Mouse (Mus musculus) cerebellum, adult 2 months (tissue): ENCODE measurements at regions not wholly inside any gene's neighbourhood (a gene's known extent, or its start where the extent isn't known, plus 50 kb on each side); places are given as distances from the start of the nearest gene placed in this dataset.

ENCODE experiments used
- DNase-seq, 2 experiments: peaks; one replicate each; pipeline ENCODE4 v3.0.0; 2021
- H3K27ac ChIP-seq: fragments of 200-500 bp; 2 replicates; pipeline ENCODE4 v1.5.1; 2012; ENCODE audit warnings: low read length, control low read depth, inconsistent platforms; ENCODE audit not compliant: insufficient read depth
- H3K27me3 ChIP-seq: fragments of 200-500 bp; 2 replicates; pipeline ENCODE4 v1.6.1; 2012; ENCODE audit warnings: inconsistent platforms, mild to moderate bottlenecking, low read length, moderate library complexity; ENCODE audit not compliant: control insufficient read depth, insufficient read depth
- H3K4me1 ChIP-seq: fragments of 200-500 bp; 2 replicates; pipeline ENCODE4 v1.6.1; 2011; ENCODE audit warnings: low read length; ENCODE audit not compliant: control insufficient read depth, insufficient read depth
- H3K4me3 ChIP-seq: fragments of 200-500 bp; replicated peaks from 2 replicates; pipeline ENCODE3; 2011; ENCODE audit warnings: mild to moderate bottlenecking, low read depth, low read length, control low read depth; ENCODE audit not compliant: insufficient read depth
- CTCF ChIP-seq: fragments of 200-500 bp; IDR thresholded peaks from 2 replicates; pipeline ENCODE4 v1.5.1; 2011; ENCODE audit warnings: low read depth, mild to moderate bottlenecking, control low read depth, low read length, moderate library complexity, borderline replicate concordance; ENCODE audit not compliant: insufficient read depth
- POLR2A ChIP-seq: fragments of 200-500 bp; IDR thresholded peaks from 2 replicates; pipeline ENCODE4 v1.6.1; 2011; ENCODE audit warnings: low read length, control low read depth, borderline replicate concordance; ENCODE audit not compliant: insufficient read depth
- WGBS: fragments of 180-500 bp; shearing (Covaris S2); methylation state at CpG from one replicate; pipeline ENCODE4 v1.1.7; 2018; 5-methylcytosine and 5-hydroxymethylcytosine counted together

DNA sequence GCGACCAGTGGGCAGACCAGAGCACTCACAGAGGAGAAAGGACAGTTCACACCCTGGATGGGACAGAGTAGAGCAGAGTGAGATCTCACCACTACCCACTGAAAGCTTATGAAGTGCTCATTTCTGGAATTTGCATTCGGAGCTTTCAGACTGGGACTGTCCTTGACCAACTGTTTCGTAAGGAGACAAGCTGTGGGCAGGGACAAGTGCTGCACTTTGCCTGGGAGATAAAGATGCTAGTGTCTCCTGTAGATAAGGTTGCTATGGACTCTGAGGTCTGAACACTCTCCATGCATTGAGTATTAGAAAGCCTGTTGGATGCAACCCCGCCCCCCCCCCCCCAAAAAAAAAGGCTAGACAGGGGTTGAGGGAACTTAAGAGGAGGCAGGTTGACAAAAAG lies 76.6 kb upstream of the Zfp366 start:
- Histone ChIP-seq H3K4me3 (no peak overlapping the region), H3K4me1 (no peaks in the 10 kb centered on the region), H3K27me3 (no peaks in the 10 kb centered on the region), H3K27ac (no peak overlapping the region)
- 85% methylated on average over 4 of the region's 4 CpGs for WGBS
- DNase-seq = no peak
- no peak for TF ChIP-seq POLR2A
- no peak for TF ChIP-seq CTCF

DNA sequence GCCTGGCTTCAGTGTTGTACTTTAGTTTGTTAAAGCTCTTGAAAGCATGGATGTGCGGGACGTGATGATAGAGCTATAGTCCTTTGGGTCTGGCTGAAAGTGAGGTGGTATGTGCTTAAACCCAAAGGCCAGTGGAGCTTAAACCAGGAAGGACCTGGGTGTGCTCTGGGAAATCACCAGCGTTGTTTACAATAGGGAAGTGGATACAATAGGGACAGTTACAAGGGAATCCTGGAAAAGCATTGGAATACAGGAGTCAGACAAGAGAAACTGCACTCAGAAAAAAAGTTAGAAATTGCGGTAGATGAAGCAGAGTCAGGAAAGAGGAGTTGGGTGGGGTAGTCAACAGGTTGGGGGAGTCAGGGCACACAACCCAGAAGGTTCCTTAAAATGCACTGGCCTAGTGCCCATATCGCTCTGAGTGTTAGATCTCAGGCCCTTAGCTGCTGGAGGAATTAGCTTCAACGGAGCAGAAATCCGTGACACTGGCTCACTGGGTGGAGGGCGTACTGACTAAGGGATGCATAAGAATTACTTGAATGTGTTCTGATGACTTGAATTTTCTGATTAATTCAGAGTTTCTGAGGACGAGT lies 82.4 kb upstream of the Zfp366 start:
- Histone ChIP-seq H3K4me1 (no peaks in the 10 kb centered on the region), H3K4me3 (no peak overlapping the region), H3K27me3 (no peaks in the 10 kb centered on the region), H3K27ac (no peak overlapping the region)
- DNase-seq = no peak
- 70% methylated on average over 9 of the region's 9 CpGs for WGBS
- TF ChIP-seq POLR2A = no peak

DNA sequence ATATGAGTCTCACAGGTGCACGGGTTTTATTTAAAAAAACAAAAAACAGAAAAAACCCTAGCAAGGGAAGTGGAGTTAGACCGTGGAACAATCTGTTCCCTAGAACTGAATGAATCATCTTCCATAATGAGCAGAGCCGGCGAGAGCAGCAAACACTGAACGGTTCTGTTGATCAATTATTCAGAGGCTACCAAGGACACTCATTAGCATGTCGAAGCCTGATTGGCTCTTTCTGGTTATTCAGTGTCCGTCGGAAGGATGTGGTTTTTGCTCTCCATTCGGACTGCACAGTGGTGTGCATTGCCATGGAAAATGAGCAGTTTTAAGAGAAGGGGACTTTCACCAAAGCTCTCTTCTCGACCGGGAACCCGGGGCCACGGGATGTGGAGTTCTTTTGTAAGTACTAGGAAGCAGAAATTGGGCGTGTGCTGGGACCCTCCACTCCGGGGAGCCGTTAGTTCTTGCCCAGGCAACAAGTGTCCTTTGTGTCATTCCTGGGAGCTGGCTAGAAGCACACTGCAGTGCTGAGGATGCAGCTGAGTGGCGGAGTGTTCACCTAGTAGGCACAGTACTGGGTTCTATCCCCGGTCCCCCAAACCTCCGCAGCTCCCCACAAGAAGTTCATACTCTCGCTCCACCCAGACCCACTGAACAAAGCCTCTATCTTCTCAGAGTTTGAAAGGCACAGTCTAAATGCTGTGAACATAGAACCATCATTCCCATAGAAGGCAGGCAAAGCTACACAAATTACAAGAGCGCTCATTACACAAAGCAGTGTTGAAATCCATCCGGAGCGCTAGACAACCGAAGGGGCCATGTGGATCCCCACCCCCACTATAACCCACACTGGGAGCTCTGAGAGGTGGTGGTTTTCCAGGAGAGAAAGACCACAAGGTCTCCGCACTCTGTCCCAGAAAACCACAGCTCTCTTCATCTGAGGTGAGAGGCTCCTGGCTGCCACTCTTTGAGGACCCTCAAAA lies 83.9 kb upstream of the Zfp366 start:
- H3K4me1 ChIP-seq = no peaks in the 10 kb centered on the region
- TF ChIP-seq POLR2A = no peak
- TF ChIP-seq CTCF = no peak
- H3K27ac ChIP-seq = peak overlapping the region; percentile 46; the same call in 1 of the 2 replicates
- 31% methylated on average over 25 of the region's 25 CpGs for WGBS
- H3K27me3 ChIP-seq = no peaks in the 10 kb centered on the region
- DNase-seq = peak; percentile 20 to 37
- peak overlapping the region; percentile 23 for H3K4me3 ChIP-seq

DNA sequence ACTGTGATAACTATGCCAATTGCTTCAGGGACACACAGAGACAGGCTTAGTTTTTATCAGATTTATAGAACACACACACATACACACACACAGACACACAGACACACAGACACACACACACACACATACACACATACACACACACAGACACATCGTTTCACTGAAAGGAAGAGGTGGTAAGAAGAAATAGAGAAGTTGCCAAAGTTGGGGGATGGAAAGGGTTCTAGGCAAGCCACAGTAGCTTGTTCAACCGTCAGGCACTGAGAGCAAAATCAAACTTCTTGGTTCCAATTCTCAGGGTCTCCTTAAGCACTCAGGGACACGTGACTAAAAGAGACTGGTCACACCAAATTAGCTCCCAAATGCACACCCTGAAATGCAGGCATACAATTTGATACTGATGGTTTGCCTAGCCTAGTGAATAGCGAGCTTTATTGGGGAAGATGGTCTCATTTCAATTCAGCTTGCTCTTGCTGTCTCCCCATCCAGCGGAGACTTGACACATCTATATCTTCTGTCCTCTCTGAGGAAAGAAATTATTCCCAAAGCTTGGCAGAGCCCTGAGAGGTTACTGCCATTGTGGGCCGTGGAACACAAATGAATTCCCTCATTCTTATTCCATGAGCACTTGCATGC lies 84.7 kb upstream of the Zfp366 start:
- WGBS = 31% methylated on average over 6 of the region's 6 CpGs
- H3K4me3 ChIP-seq = no peak overlapping the region
- DNase-seq = no peak
- TF ChIP-seq POLR2A = no peak
- H3K4me1 ChIP-seq = no peaks in the 10 kb centered on the region
- H3K27me3 ChIP-seq = no peaks in the 10 kb centered on the region
- H3K27ac ChIP-seq = peak overlapping the region; percentile 27; the same call in 1 of the 2 replicates

DNA sequence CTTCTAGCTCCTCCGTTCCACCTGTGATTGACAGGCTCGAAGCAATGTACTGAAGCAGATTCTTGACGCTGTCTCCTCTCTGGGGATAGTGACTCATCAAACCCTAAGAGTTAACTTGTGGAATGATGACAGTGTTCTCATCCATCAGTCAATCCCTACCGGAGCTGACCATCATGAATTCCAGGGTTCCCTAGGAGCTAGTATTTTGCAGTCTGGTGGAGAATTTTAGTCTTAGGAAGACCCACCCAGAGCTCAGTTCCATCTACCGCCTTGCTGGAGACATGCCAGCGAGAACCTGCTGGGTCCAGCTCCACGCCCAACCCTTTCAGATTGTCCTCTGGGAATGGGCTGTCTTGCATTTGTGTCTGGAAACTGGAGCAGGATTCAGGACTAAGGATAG lies 85.4 kb upstream of the Zfp366 start:
- H3K4me1 ChIP-seq = no peaks in the 10 kb centered on the region
- H3K4me3 ChIP-seq = no peak overlapping the region
- H3K27me3 ChIP-seq = no peaks in the 10 kb centered on the region
- no peak overlapping the region for H3K27ac ChIP-seq
- TF ChIP-seq CTCF = no peak
- no peak for TF ChIP-seq POLR2A
- WGBS = 62% methylated on average over 7 of the region's 7 CpGs
- no peak for DNase-seq

DNA sequence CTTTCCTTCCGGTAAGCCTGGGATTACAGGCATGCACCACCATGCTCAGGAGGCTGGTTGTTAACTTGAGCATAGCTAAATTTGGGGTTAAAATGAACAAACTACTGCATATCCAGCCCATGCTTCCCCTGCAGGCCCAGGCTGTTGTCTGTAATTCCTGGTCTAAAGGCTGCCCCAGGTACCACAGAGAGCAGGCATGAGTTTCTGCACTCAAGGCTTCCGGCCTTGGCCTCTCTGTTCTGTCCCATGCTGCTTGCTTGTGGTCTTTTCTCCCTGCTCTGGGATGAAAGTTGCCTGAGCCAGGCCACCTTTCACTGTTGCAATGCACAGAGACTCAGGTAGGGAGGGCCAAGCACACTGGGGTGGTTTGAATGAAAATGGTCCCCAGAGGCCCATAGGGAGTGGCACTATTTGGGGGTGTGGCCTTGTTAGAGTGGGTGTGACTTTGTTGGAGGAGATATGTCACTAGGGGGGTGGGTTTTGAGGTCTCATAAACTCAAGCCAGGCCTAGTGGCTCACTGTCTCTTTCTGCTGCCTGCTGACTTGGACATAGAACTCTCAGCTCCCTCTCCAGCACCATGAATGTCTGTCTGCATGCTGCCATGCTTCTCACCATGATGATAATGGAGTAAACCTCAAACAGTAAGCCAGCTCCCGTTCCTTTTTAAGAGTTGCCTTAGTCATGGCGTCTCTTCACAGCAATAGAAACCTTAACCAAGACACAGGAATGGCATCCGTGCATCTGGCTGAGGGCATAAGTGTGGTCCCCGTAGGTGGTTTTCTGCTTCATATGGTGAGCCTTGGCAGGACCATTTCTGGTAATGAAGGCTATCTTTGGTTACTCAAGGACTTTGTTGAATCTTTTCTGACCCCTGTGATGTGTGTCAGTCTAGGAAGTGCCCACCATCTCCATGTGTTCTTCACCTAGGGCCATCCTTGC lies 86.7 kb upstream of the Zfp366 start:
- no peak for DNase-seq
- no peak overlapping the region for H3K27ac ChIP-seq
- TF ChIP-seq POLR2A = no peak
- no peak for TF ChIP-seq CTCF
- H3K4me3 ChIP-seq = no peak overlapping the region
- WGBS = 97% methylated on average over 6 of the region's 6 CpGs
- 0 out of 2 replicates have a peak, but pooled peaks cover 3% of the 10 kb centered on the region for H3K4me1 ChIP-seq
- no peaks in the 10 kb centered on the region for H3K27me3 ChIP-seq

DNA sequence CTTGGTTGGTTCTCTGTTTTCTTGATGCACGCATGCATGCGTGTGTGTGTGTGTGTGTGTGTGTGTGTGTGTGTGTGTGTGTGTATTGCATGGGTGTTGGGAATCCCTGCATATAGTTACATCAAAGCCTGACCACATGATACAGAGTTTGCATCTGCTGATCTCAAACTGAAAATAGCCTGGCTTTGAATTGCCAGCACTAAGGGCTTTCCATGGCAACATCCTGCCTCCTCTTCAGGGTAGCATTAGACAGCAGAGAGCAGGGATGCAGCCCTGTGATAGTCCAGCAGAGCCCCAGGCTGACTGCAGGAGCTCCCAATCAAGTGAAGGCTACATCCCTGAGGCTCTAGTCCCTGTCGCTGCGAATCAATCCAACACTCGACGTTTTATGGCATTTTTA lies 87.8 kb upstream of the Zfp366 start:
- 93% methylated on average over 6 of the region's 6 CpGs for WGBS
- no peak for DNase-seq
- Histone ChIP-seq H3K4me1 (0 out of 2 replicates have a peak, but pooled peaks cover 3% of the 10 kb centered on the region), H3K27ac (no peak overlapping the region), H3K4me3 (no peak overlapping the region), H3K27me3 (no peaks in the 10 kb centered on the region)
- no peak for TF ChIP-seq CTCF
